Comparison of ENCODE assay signal across 8 mouse cellular contexts in genomic region chr17:24695326-24696010, GRCm38 (mm10). TPM values are rescaled to one million over a fixed set of nuclear protein-coding genes. Genes with fewer than 3 reads are reported as not detected.
DNase-seq lines count a peak whose midpoint lies in the region; ATAC-seq and TF ChIP-seq lines count a peak whose summit lies in the region.

No protein-coding gene starts in this region.

- peak overlapping the region; percentile 82 for H3K9ac ChIP-seq in lung, embryonic 14.5 days
- peak overlapping the region; percentile 91 for H3K9ac ChIP-seq in embryonic facial prominence, embryonic 13.5 days
- H3K9ac ChIP-seq in kidney, embryonic 14.5 days (ENCODE audit: low read depth, low read length) = peak overlapping the region; percentile 87
- peak overlapping the region; percentile 79 for H3K9ac ChIP-seq in midbrain, postnatal 0 days (replicated peaks; ENCODE audit: low read length, poor library complexity, severe bottlenecking)

- peaks cover 9% of the 10 kb centered on the region for H3K27me3 ChIP-seq in lung, embryonic 14.5 days (ENCODE audit: insufficient read depth, low read length)
- H3K27me3 ChIP-seq in embryonic facial prominence, embryonic 13.5 days = peaks cover 10% of the 10 kb centered on the region
- H3K27me3 ChIP-seq in kidney, embryonic 14.5 days (ENCODE audit: control insufficient read depth, insufficient read depth, low read length) = peaks cover 8% of the 10 kb centered on the region; the same call in 1 of the 2 replicates
- H3K27me3 ChIP-seq in midbrain, postnatal 0 days (ENCODE audit: insufficient read depth, low read length) = no peaks in the 10 kb centered on the region

- peaks cover 13% of the 10 kb centered on the region for H3K4me1 ChIP-seq in lung, embryonic 14.5 days (ENCODE audit: insufficient read depth)
- H3K4me1 ChIP-seq in embryonic facial prominence, embryonic 13.5 days = peaks cover 31% of the 10 kb centered on the region
- peaks cover 11% of the 10 kb centered on the region for H3K4me1 ChIP-seq in kidney, embryonic 14.5 days (ENCODE audit: control insufficient read depth, insufficient read depth, low read length)
- peaks cover 4% of the 10 kb centered on the region; the same call in 1 of the 2 replicates for H3K4me1 ChIP-seq in midbrain, postnatal 0 days (ENCODE audit: insufficient read depth, low read length)

- H3K36me3 ChIP-seq in lung, embryonic 14.5 days (ENCODE audit: insufficient read depth) = peaks cover 31% of the 10 kb centered on the region
- H3K36me3 ChIP-seq in embryonic facial prominence, embryonic 13.5 days = peaks cover 29% of the 10 kb centered on the region
- H3K36me3 ChIP-seq in kidney, embryonic 14.5 days (ENCODE audit: control insufficient read depth, insufficient read depth, low read length) = peaks cover 23% of the 10 kb centered on the region
- peaks cover 18% of the 10 kb centered on the region for H3K36me3 ChIP-seq in midbrain, postnatal 0 days (ENCODE audit: insufficient read depth, low read length)

- DNase-seq in lung, embryonic 14.5 days = peak; percentile 8
- DNase-seq in lung, postnatal 14 days = no peak
- no peak for DNase-seq in midbrain, postnatal 0 days (ENCODE audit: low spot score)
- DNase-seq in layer of hippocampus, postnatal 14 days (ENCODE audit: low spot score in 2 of 2) = no peak
- no peak for DNase-seq in urinary bladder, adult 2 months (ENCODE audit: low spot score)
- DNase-seq in layer of hippocampus, postnatal 25 days (ENCODE audit: extremely low spot score in 1 of 2, low spot score in 1 of 2) = no peak

- H3K4me3 ChIP-seq in lung, embryonic 14.5 days (ENCODE audit: low read depth, low read length) = peak overlapping the region; percentile 84
- peak overlapping the region; percentile 82 for H3K4me3 ChIP-seq in embryonic facial prominence, embryonic 13.5 days
- peak overlapping the region; percentile 88 for H3K4me3 ChIP-seq in kidney, embryonic 14.5 days (ENCODE audit: low read length)
- H3K4me3 ChIP-seq in midbrain, postnatal 0 days (ENCODE audit: low read depth, low read length) = peak overlapping the region; percentile 79

- peak overlapping the region; percentile 89 for H3K27ac ChIP-seq in lung, embryonic 14.5 days (ENCODE audit: low read depth)
- peak overlapping the region; percentile 91 for H3K27ac ChIP-seq in embryonic facial prominence, embryonic 13.5 days
- H3K27ac ChIP-seq in kidney, embryonic 14.5 days (ENCODE audit: low read depth, low read length) = peak overlapping the region; percentile 86
- H3K27ac ChIP-seq in midbrain, postnatal 0 days (ENCODE audit: low read depth, low read length) = peak overlapping the region; percentile 87

- TF ChIP-seq CTCF in lung, embryonic 14.5 days (IDR thresholded peaks at IDR 0.05; ENCODE audit: low read depth) = no peak
- TF ChIP-seq CTCF in midbrain, postnatal 0 days (IDR thresholded peaks at IDR 0.05) = no peak

- peak; percentile 20 for ATAC-seq in lung, embryonic 14.5 days (ENCODE audit: insufficient read depth)
- ATAC-seq in embryonic facial prominence, embryonic 13.5 days (ENCODE audit: insufficient number of reproducible peaks, insufficient read depth, low FRiP score, low TSS enrichment, low read depth) = no peak
- peak; percentile 43 for ATAC-seq in kidney, embryonic 14.5 days (ENCODE audit: low FRiP score, low TSS enrichment)
- no peak; the same call in 1 of the 2 replicates for ATAC-seq in midbrain, postnatal 0 days (ENCODE audit: low FRiP score)

- peak overlapping the region; percentile 83 for H3K4me2 ChIP-seq in lung, embryonic 14.5 days
- peak overlapping the region; percentile 77 for H3K4me2 ChIP-seq in embryonic facial prominence, embryonic 13.5 days
- H3K4me2 ChIP-seq in kidney, embryonic 14.5 days (replicated peaks; ENCODE audit: low read depth, low read length) = peak overlapping the region; percentile 80
- peak overlapping the region; percentile 63 for H3K4me2 ChIP-seq in midbrain, postnatal 0 days (ENCODE audit: low read depth, low read length, poor library complexity, severe bottlenecking)

- no peaks in the 10 kb centered on the region for H3K9me3 ChIP-seq in lung, embryonic 14.5 days (ENCODE audit: low read depth, low read length)
- H3K9me3 ChIP-seq in embryonic facial prominence, embryonic 13.5 days = no peaks in the 10 kb centered on the region
- H3K9me3 ChIP-seq in kidney, embryonic 14.5 days (ENCODE audit: control insufficient read depth, low read length) = no peaks in the 10 kb centered on the region
- H3K9me3 ChIP-seq in midbrain, postnatal 0 days (ENCODE audit: low read length) = no peaks in the 10 kb centered on the region

- 5% methylated on average over 51 of the region's 51 CpGs for WGBS in lung, embryonic 14.5 days
- WGBS in embryonic facial prominence, embryonic 13.5 days = 6% methylated on average over 51 of the region's 51 CpGs
- 5% methylated on average over 44 of the region's 51 CpGs for WGBS in kidney, embryonic 14.5 days
- 7% methylated on average over 46 of the region's 51 CpGs for WGBS in midbrain, postnatal 0 days

RNA-seq across cellular contexts. Expression of gene Gfer, which starts 0.5 kb away (rescaled TPM):
- polyA plus RNA-seq in lung, embryonic 14.5 days (2014; fragmentation: Nextera tagmentation; extraction: Ambion mirVana) = 53.9 and 54.4 TPM in 2 replicates
- 43.8 and 49.0 TPM in 2 replicates for polyA plus RNA-seq in embryonic facial prominence, embryonic 13.5 days (2015; fragmentation: Nextera tagmentation; extraction: Ambion mirVana)
- 48.1 and 54.4 TPM in 2 replicates for polyA plus RNA-seq in kidney, embryonic 14.5 days (2014; fragmentation: Nextera tagmentation; extraction: Ambion mirVana)
- total RNA-seq in midbrain, postnatal 0 days (2014; rRNA removed) = 28.0 and 44.3 TPM in 2 replicates
- polyA plus RNA-seq in midbrain, postnatal 0 days (2015; fragmentation: Nextera tagmentation; extraction: Ambion mirVana) = 36.7 and 39.4 TPM in 2 replicates
- 10 to 100 TPM; 18.5 to 19.8 TPM for total RNA-seq in layer of hippocampus, postnatal 14 days (2021)
- polyA plus RNA-seq in urinary bladder, adult 2 months (2012; rRNA removed) = 21.0 and 23.7 TPM in 2 replicates
- total RNA-seq in layer of hippocampus, postnatal 25 days (2021) = 10 to 100 TPM; 18.6 to 19.2 TPM

RNA-seq across cellular contexts. Expression of gene Noxo1, which starts 0.6 kb away (rescaled TPM):
- 3.5 and 5.0 TPM in 2 replicates for polyA plus RNA-seq in lung, embryonic 14.5 days (2014; fragmentation: Nextera tagmentation; extraction: Ambion mirVana)
- 2.6 and 3.5 TPM in 2 replicates for polyA plus RNA-seq in embryonic facial prominence, embryonic 13.5 days (2015; fragmentation: Nextera tagmentation; extraction: Ambion mirVana)
- polyA plus RNA-seq in kidney, embryonic 14.5 days (2014; fragmentation: Nextera tagmentation; extraction: Ambion mirVana) = 3.1 and 3.5 TPM in 2 replicates
- total RNA-seq in midbrain, postnatal 0 days (2014; rRNA removed) = 7.2 and 11.1 TPM in 2 replicates
- 1.9 and 2.1 TPM in 2 replicates for polyA plus RNA-seq in midbrain, postnatal 0 days (2015; fragmentation: Nextera tagmentation; extraction: Ambion mirVana)
- total RNA-seq in layer of hippocampus, postnatal 14 days (2021) = 1 to 10 TPM; 2.7 to 4.4 TPM
- 7.6 and 10.7 TPM in 2 replicates for polyA plus RNA-seq in urinary bladder, adult 2 months (2012; rRNA removed)
- 1 to 10 TPM; 2.7 to 3.0 TPM for total RNA-seq in layer of hippocampus, postnatal 25 days (2021)

RNA-seq across cellular contexts. Expression of gene Syngr3, which starts 5.7 kb away (rescaled TPM):
- polyA plus RNA-seq in lung, embryonic 14.5 days (2014; fragmentation: Nextera tagmentation; extraction: Ambion mirVana) = 0.83 and 1.3 TPM in 2 replicates
- 4.6 and 4.9 TPM in 2 replicates for polyA plus RNA-seq in embryonic facial prominence, embryonic 13.5 days (2015; fragmentation: Nextera tagmentation; extraction: Ambion mirVana)
- polyA plus RNA-seq in kidney, embryonic 14.5 days (2014; fragmentation: Nextera tagmentation; extraction: Ambion mirVana) = 1.0 and 1.2 TPM in 2 replicates
- total RNA-seq in midbrain, postnatal 0 days (2014; rRNA removed) = 330 and 376 TPM in 2 replicates
- 334 and 375 TPM in 2 replicates for polyA plus RNA-seq in midbrain, postnatal 0 days (2015; fragmentation: Nextera tagmentation; extraction: Ambion mirVana)
- 100 to 1,000 TPM; 197 to 204 TPM for total RNA-seq in layer of hippocampus, postnatal 14 days (2021)
- polyA plus RNA-seq in urinary bladder, adult 2 months (2012; rRNA removed) = 0.58 and 0.62 TPM in 2 replicates
- 100 to 1,000 TPM; 160 to 178 TPM for total RNA-seq in layer of hippocampus, postnatal 25 days (2021)

RNA-seq across cellular contexts. Expression of gene Tbl3, which starts 12.0 kb away (rescaled TPM):
- polyA plus RNA-seq in lung, embryonic 14.5 days (2014; fragmentation: Nextera tagmentation; extraction: Ambion mirVana) = 97.9 and 112 TPM in 2 replicates
- 74.2 and 81.6 TPM in 2 replicates for polyA plus RNA-seq in embryonic facial prominence, embryonic 13.5 days (2015; fragmentation: Nextera tagmentation; extraction: Ambion mirVana)
- 64.8 and 105 TPM in 2 replicates for polyA plus RNA-seq in kidney, embryonic 14.5 days (2014; fragmentation: Nextera tagmentation; extraction: Ambion mirVana)
- total RNA-seq in midbrain, postnatal 0 days (2014; rRNA removed) = 44.0 and 56.4 TPM in 2 replicates
- 38.2 and 46.7 TPM in 2 replicates for polyA plus RNA-seq in midbrain, postnatal 0 days (2015; fragmentation: Nextera tagmentation; extraction: Ambion mirVana)
- 10 to 100 TPM; 28.5 to 29.1 TPM for total RNA-seq in layer of hippocampus, postnatal 14 days (2021)
- 31.4 and 34.8 TPM in 2 replicates for polyA plus RNA-seq in urinary bladder, adult 2 months (2012; rRNA removed)
- 10 to 100 TPM; 27.7 to 29.8 TPM for total RNA-seq in layer of hippocampus, postnatal 25 days (2021)

RNA-seq across cellular contexts. Expression of gene Rnf151, which starts 22.4 kb away (rescaled TPM):
- polyA plus RNA-seq in lung, embryonic 14.5 days (2014; fragmentation: Nextera tagmentation; extraction: Ambion mirVana) = 0.46 and 0.71 TPM in 2 replicates
- polyA plus RNA-seq in embryonic facial prominence, embryonic 13.5 days (2015; fragmentation: Nextera tagmentation; extraction: Ambion mirVana) = 0.20 and 0.23 TPM in 2 replicates
- 0.62 TPM in 1 of 2 replicates, not detected in the other for polyA plus RNA-seq in kidney, embryonic 14.5 days (2014; fragmentation: Nextera tagmentation; extraction: Ambion mirVana)
- total RNA-seq in midbrain, postnatal 0 days (2014; rRNA removed) = not detected in 2 replicates
- polyA plus RNA-seq in midbrain, postnatal 0 days (2015; fragmentation: Nextera tagmentation; extraction: Ambion mirVana) = not detected in 2 replicates
- not detected for total RNA-seq in layer of hippocampus, postnatal 14 days (2021)
- 0.18 and 0.30 TPM in 2 replicates for polyA plus RNA-seq in urinary bladder, adult 2 months (2012; rRNA removed)
- total RNA-seq in layer of hippocampus, postnatal 25 days (2021) = not detected

Comparison
In these comparisons a context has a peak if more than half of its experiments do, and no peak if none do; other contexts are left out.
1. ATAC-seq: peak in lung, embryonic 14.5 days (single experiment) and kidney, embryonic 14.5 days (single experiment); none in embryonic facial prominence, embryonic 13.5 days (single experiment) and midbrain, postnatal 0 days (single experiment).
2. RNA of gene Syngr3, which starts 5.7 kb away (polyA plus RNA-seq): 334 to 375 TPM in midbrain, postnatal 0 days; 4.6 to 4.9 TPM in embryonic facial prominence, embryonic 13.5 days, 1.0 to 1.2 TPM in kidney, embryonic 14.5 days, 0.83 to 1.3 TPM in lung, embryonic 14.5 days and 0.58 to 0.62 TPM in urinary bladder, adult 2 months; every median in the first group is over 10 times any median in the second.
3. Peak in every context shown above with its lines, with median percentiles within 50 percentile points of each other: H3K27ac ChIP-seq, H3K4me2 ChIP-seq, H3K4me3 ChIP-seq and H3K9ac ChIP-seq.